Mouse (Mus musculus) heart, embryonic 16.5 days (tissue): ENCODE data around the gene Tsks. TPM values are rescaled to one million over a fixed set of nuclear protein-coding genes. Genes with fewer than 3 reads are reported as not detected.

Experiments used
- ATAC-seq: fragments of 200-750 bp; cut with Nextera tagmentation; replicated peaks from 2 replicates; pipeline ENCODE4 v1.8.0; 2017; ENCODE audit warnings: moderate number of reproducible peaks; ENCODE audit not compliant: insufficient read depth, low FRiP score; ENCODE audit errors: extremely low read depth
- H3K27ac ChIP-seq: fragments of 300-500 bp; sonication (generic); 2 replicates; pipeline ENCODE4 v1.5.1; 2014; ENCODE audit warnings: mild to moderate bottlenecking, low read length, control low read depth, moderate library complexity
- H3K27me3 ChIP-seq: fragments of 300-500 bp; sonication (generic); 2 replicates; pipeline ENCODE4 v1.6.1; 2014; ENCODE audit warnings: low read length, mixed read lengths; ENCODE audit not compliant: control insufficient read depth, insufficient read depth
- H3K36me3 ChIP-seq: fragments of 300-500 bp; sonication (generic); 2 replicates; pipeline ENCODE4 v1.6.1; 2014; ENCODE audit not compliant: control insufficient read depth, insufficient read depth
- H3K4me1 ChIP-seq: fragments of 300-500 bp; sonication (generic); 2 replicates; pipeline ENCODE4 v1.6.1; 2014; ENCODE audit warnings: low read length, mixed read lengths; ENCODE audit not compliant: control insufficient read depth, insufficient read depth
- H3K4me2 ChIP-seq: fragments of 300-500 bp; sonication (generic); 2 replicates; pipeline ENCODE4 v1.6.1; 2014; ENCODE audit warnings: low read depth, mild to moderate bottlenecking, control low read depth, low read length
- H3K4me3 ChIP-seq: fragments of 300-500 bp; sonication (generic); 2 replicates; pipeline ENCODE4 v1.5.1; 2014; ENCODE audit warnings: mild to moderate bottlenecking, control low read depth, low read length
- H3K9ac ChIP-seq: fragments of 300-500 bp; sonication (generic); 2 replicates; pipeline ENCODE4 v1.6.1; 2014; ENCODE audit warnings: low read length, control low read depth
- H3K9me3 ChIP-seq: fragments of 300-500 bp; sonication (generic); replicated peaks from 2 replicates; pipeline ENCODE4 v1.6.1; 2016; ENCODE audit warnings: low read length; ENCODE audit not compliant: control insufficient read depth
- WGBS: fragments of 180-500 bp; shearing (Covaris S2); extraction: QIAGEN DNeasy Blood & Tissue Kit; methylation state at CpG from one replicate; pipeline ENCODE4 v1.1.7; 2014; 5-methylcytosine and 5-hydroxymethylcytosine counted together
- polyA plus RNA-seq: library from polyadenylated mRNA; unstranded; fragments of >200 nt; fragmentation: Nextera tagmentation; extraction: Ambion mirVana; gene quantifications from 2 replicates; pipeline ENCODE4 v1.2.1, GENCODE M21; 2015

Tsks gene
- polyA plus RNA-seq, 1 experiment from 2014 or later = 0.12 TPM

DNA sequence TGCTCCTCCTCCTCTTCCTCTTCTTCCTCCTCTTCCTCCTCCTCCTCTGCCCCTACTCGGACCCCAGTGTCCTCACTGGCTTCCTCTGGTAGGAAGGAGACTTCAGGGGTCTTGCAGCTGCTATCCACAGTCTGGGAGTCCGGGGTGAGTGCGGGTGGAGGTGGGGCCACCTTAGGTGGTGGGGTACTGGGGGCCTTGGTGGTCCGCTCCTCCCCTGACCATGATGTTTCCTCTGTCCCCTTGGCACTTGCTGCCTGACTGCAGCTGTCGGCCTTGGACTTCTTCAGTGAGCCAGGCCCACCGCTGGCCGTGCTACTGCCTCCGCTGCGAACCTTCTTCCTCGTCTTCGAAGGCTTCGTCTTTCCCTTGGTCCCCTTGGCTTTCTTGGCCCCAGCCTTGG, 63.5 kb downstream of the Tsks start:
- no peak overlapping the region for H3K9ac ChIP-seq
- 0 out of 2 replicates have a peak, but pooled peaks cover 2% of the 10 kb centered on the region for H3K4me1 ChIP-seq
- 96% methylated on average over 11 of the region's 12 CpGs for WGBS
- H3K27ac ChIP-seq = no peak overlapping the region
- H3K36me3 ChIP-seq = peaks cover 87% of the 10 kb centered on the region
- H3K4me2 ChIP-seq = no peak overlapping the region
- ATAC-seq = no peak
- no peak overlapping the region for H3K4me3 ChIP-seq
- H3K27me3 ChIP-seq = no peaks in the 10 kb centered on the region
- no peaks in the 10 kb centered on the region for H3K9me3 ChIP-seq

DNA sequence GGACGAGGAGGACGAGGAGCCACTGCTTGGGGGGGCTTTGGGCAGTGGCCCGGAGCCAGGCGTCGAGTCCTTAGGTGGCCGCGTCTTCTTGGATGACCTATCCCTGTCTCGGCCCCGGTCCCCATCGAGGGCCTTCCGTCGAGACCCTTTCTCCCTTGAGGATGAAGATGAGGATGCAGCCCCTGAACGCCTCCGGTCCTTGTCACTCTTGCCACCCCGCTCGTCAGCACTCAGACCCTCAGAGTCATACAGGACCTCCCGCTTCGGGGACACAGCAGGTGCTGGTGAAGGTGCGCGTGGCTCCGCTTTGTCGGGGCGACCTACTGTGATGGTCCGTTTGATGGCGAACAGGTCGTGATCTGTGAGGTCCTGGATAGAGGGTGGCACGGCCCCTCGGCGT, 64.1 kb downstream of the Tsks start:
- no peak for ATAC-seq
- 95% methylated on average over 29 of the region's 29 CpGs for WGBS
- H3K4me1 ChIP-seq = no peaks in the 10 kb centered on the region

More for the DNA sequence above, 64.1 kb downstream of the Tsks start:
- no peaks in the 10 kb centered on the region for H3K27me3 ChIP-seq
- H3K36me3 ChIP-seq = peaks cover 87% of the 10 kb centered on the region
- no peak overlapping the region for H3K27ac ChIP-seq
- H3K4me3 ChIP-seq = no peak overlapping the region
- H3K9me3 ChIP-seq = no peaks in the 10 kb centered on the region
- no peak overlapping the region for H3K4me2 ChIP-seq
- no peak overlapping the region for H3K9ac ChIP-seq

Other genes starting within 250 kb of the Tsks start
- gene Izumo2, start 234.5 kb upstream of the Tsks start, polyA plus RNA-seq = not detected in 2 replicates
- 35.9 and 36.5 TPM in 2 replicates for gene Vrk3, start 194.8 kb upstream of the Tsks start, polyA plus RNA-seq
- gene Zfp473, start 192.2 kb upstream of the Tsks start, polyA plus RNA-seq = 0.54 and 0.80 TPM in 2 replicates
- 79.2 and 81.5 TPM in 2 replicates for gene Nup62, start 127.1 kb upstream of the Tsks start, polyA plus RNA-seq
- gene Il4i1, start 126.8 kb upstream of the Tsks start, polyA plus RNA-seq = 2.4 and 4.6 TPM in 2 replicates
- gene Atf5, start 126.5 kb upstream of the Tsks start, polyA plus RNA-seq = 2.3 and 2.4 TPM in 2 replicates
- 103 and 104 TPM in 2 replicates for gene Akt1s1, start 94.2 kb upstream of the Tsks start, polyA plus RNA-seq
- gene Tbc1d17, start 94.1 kb upstream of the Tsks start, polyA plus RNA-seq = 60.5 and 62.3 TPM in 2 replicates
- gene Pnkp, start 86.1 kb upstream of the Tsks start, polyA plus RNA-seq = 27.7 and 28.0 TPM in 2 replicates
- gene Ptov1, start 73.4 kb upstream of the Tsks start, polyA plus RNA-seq = 210 and 269 TPM in 2 replicates
- 89.4 and 96.0 TPM in 2 replicates for gene Med25, start 50.5 kb upstream of the Tsks start, polyA plus RNA-seq
- 15.3 and 16.0 TPM in 2 replicates for gene Fuz, start 47.1 kb upstream of the Tsks start, polyA plus RNA-seq
- gene Ap2a1, start 13.7 kb upstream of the Tsks start, polyA plus RNA-seq = 51.8 and 52.0 TPM in 2 replicates
- 7.6 and 8.9 TPM in 2 replicates for gene Cpt1c, start 31.6 kb downstream of the Tsks start, polyA plus RNA-seq
- 355 and 387 TPM in 2 replicates for gene Prmt1, start 43.4 kb downstream of the Tsks start, polyA plus RNA-seq
- gene Irf3, start 54.4 kb downstream of the Tsks start, polyA plus RNA-seq = 71.4 and 73.6 TPM in 2 replicates
- gene Bcl2l12, start 55.5 kb downstream of the Tsks start, polyA plus RNA-seq = 32.2 and 33.3 TPM in 2 replicates
- 22.7 and 26.4 TPM in 2 replicates for gene Scaf1, start 73.2 kb downstream of the Tsks start, polyA plus RNA-seq
- gene Rras, start 74.8 kb downstream of the Tsks start, polyA plus RNA-seq = 74.8 and 85.0 TPM in 2 replicates
- 5.6 and 7.3 TPM in 2 replicates for gene Prr12, start 109.7 kb downstream of the Tsks start, polyA plus RNA-seq
- 53.8 and 55.9 TPM in 2 replicates for gene Nosip, start 119.2 kb downstream of the Tsks start, polyA plus RNA-seq
- gene Prrg2, start 119.5 kb downstream of the Tsks start, polyA plus RNA-seq = 12.9 and 16.6 TPM in 2 replicates
- 207 and 214 TPM in 2 replicates for gene Rcn3, start 149.0 kb downstream of the Tsks start, polyA plus RNA-seq
- 56.8 and 58.2 TPM in 2 replicates for gene Fcgrt, start 160.6 kb downstream of the Tsks start, polyA plus RNA-seq
- 809 and 812 TPM in 2 replicates for gene Rps11, start 181.2 kb downstream of the Tsks start, polyA plus RNA-seq
- 684 and 727 TPM in 2 replicates for gene Rpl13a, start 185.6 kb downstream of the Tsks start, polyA plus RNA-seq
- 0.34 TPM in 1 of 2 replicates, not detected in the other for gene Gm45713, start 193.0 kb downstream of the Tsks start, polyA plus RNA-seq
- 2.3 and 2.8 TPM in 2 replicates for gene Flt3l, start 193.2 kb downstream of the Tsks start, polyA plus RNA-seq
- 76.8 and 82.5 TPM in 2 replicates for gene Pih1d1, start 211.1 kb downstream of the Tsks start, polyA plus RNA-seq
- 33.9 and 38.2 TPM in 2 replicates for gene Aldh16a1, start 211.4 kb downstream of the Tsks start, polyA plus RNA-seq
- 3.6 and 4.7 TPM in 2 replicates for gene Slc17a7, start 220.7 kb downstream of the Tsks start, polyA plus RNA-seq
- gene Gfy, start 236.4 kb downstream of the Tsks start, polyA plus RNA-seq = not detected in 2 replicates
- gene Pth2, start 237.8 kb downstream of the Tsks start, polyA plus RNA-seq = 0.42 TPM in 1 of 2 replicates, not detected in the other